Mouse (Mus musculus) heart, postnatal 0 days (tissue): Measurements from ENCODE around the gene Myo6.

Experiments used
- CTCF ChIP-seq: IDR thresholded peaks from 2 replicates; pipeline ENCODE4 v1.5.1; 2016; ENCODE audit warnings: antibody characterized with exemption, control low read depth, low read depth
- EP300 ChIP-seq: IDR thresholded peaks from 2 replicates; pipeline ENCODE4 v1.6.1; 2016; ENCODE audit warnings: antibody characterized with exemption, low read depth

- TF ChIP-seq CTCF (no peak), EP300 (no peak)
These were observed 8.1 kb upstream of the Myo6 start for GRCm38 (mm10) chr9:80156780-80157179.
